Mouse (Mus musculus) limb, embryonic 14.5 days (tissue): ENCODE data around the gene Ythdc1. TPM values are rescaled to one million over a fixed set of nuclear protein-coding genes. Genes with fewer than 3 reads are reported as not detected.

Experiments
- ATAC-seq: fragments of 200-750 bp; cut with Nextera tagmentation; 2 replicates; pipeline ENCODE4 v1.8.0; 2017; ENCODE audit warnings: low read depth, moderate number of reproducible peaks, moderate TSS enrichment; ENCODE audit not compliant: low FRiP score
- DNase-seq: peaks from one replicate; pipeline ENCODE4 v3.0.0-alpha.2; 2015; ENCODE audit warnings: low spot score
- H3K27ac ChIP-seq: fragments of 300-500 bp; sonication (generic); replicated peaks from 2 replicates; pipeline ENCODE4 v1.5.1; 2014; ENCODE audit warnings: low read depth, mild to moderate bottlenecking, low read length, moderate library complexity, mixed read lengths
- H3K27me3 ChIP-seq: fragments of 300-500 bp; sonication (generic); 2 replicates; pipeline ENCODE4 v1.6.1; 2014; ENCODE audit warnings: low read length, mixed read lengths; ENCODE audit not compliant: control insufficient read depth, insufficient read depth
- H3K36me3 ChIP-seq: fragments of 300-500 bp; sonication (generic); 2 replicates; pipeline ENCODE4 v1.6.1; 2014; ENCODE audit warnings: mild to moderate bottlenecking, low read length, moderate library complexity, mixed read lengths; ENCODE audit not compliant: control insufficient read depth, insufficient read depth
- H3K4me1 ChIP-seq: fragments of 300-500 bp; sonication (generic); 2 replicates; pipeline ENCODE4 v1.6.1; 2014; ENCODE audit warnings: antibody characterized with exemption, low read length, mixed read lengths; ENCODE audit not compliant: control insufficient read depth, insufficient read depth
- H3K4me2 ChIP-seq: fragments of 300-500 bp; sonication (generic); replicated peaks from 2 replicates; pipeline ENCODE4 v1.6.1; 2014; ENCODE audit warnings: low read depth, mild to moderate bottlenecking, low read length, moderate library complexity; ENCODE audit not compliant: severe bottlenecking
- H3K4me3 ChIP-seq: fragments of 300-500 bp; sonication (generic); replicated peaks from 2 replicates; pipeline ENCODE4 v1.5.1; 2014; ENCODE audit warnings: low read length
- H3K9ac ChIP-seq: fragments of 300-500 bp; sonication (generic); 2 replicates; pipeline ENCODE4 v1.6.1; 2014; ENCODE audit warnings: mild to moderate bottlenecking, low read depth, low read length, moderate library complexity; ENCODE audit not compliant: severe bottlenecking
- H3K9me3 ChIP-seq: fragments of 300-500 bp; sonication (generic); 2 replicates; pipeline ENCODE4 v1.6.1; 2016; ENCODE audit warnings: low read length; ENCODE audit not compliant: control insufficient read depth
- POLR2A ChIP-seq: fragments of 200-500 bp; IDR thresholded peaks from 2 replicates; pipeline ENCODE4 v1.8.0; 2012; ENCODE audit warnings: inconsistent platforms, mild to moderate bottlenecking, moderate library complexity, borderline replicate concordance; ENCODE audit not compliant: insufficient read depth, insufficient read length; ENCODE audit errors: extremely low read depth
- WGBS: fragments of 180-500 bp; shearing (Covaris S2); extraction: QIAGEN DNeasy Blood & Tissue Kit; methylation state at CpG from one replicate; pipeline ENCODE4 v1.1.7; 2014; 5-methylcytosine and 5-hydroxymethylcytosine counted together
- polyA plus RNA-seq, 2 experiments: library from polyadenylated mRNA; depleted of rRNA in 1 of 2; stranded (reverse) in 1 of 2; unstranded in 1 of 2; fragments of >200 nt; fragmentation: Nextera tagmentation in 1 of 2; extraction: Ambion mirVana in 1 of 2; gene quantifications; 2 replicates each; pipeline versions ENCODE4 v1.2.1 to v1.2.3; 2012 to 2014

Gene Ythdc1
- polyA plus RNA-seq (2012; rRNA removed): 67.0 and 78.2 TPM in 2 replicates
- polyA plus RNA-seq (2014; fragmentation: Nextera tagmentation; extraction: Ambion mirVana): 45.7 and 51.1 TPM in 2 replicates

GRCm38 (mm10) chr5:86803962-86804940 lies at the start of gene Ythdc1:
Gene Ythdc1 (plus strand): TSS chr5:86804221.
- H3K9me3 ChIP-seq: no peaks in the 10 kb centered on the region
- TF ChIP-seq POLR2A: peak; percentile 93; the same call in 1 of the 2 replicates
- peak within 1 kb of the TSS; percentile 92 for H3K4me3 ChIP-seq
- no peaks in the 10 kb centered on the region for H3K27me3 ChIP-seq
- no peaks in the 10 kb centered on the region for H3K36me3 ChIP-seq
- peak; percentile 99 for ATAC-seq
- 0 out of 2 replicates have a peak, but pooled peaks cover 4% of the 10 kb centered on the region for H3K4me1 ChIP-seq
- H3K27ac ChIP-seq: peak within 1 kb of the TSS; percentile 99
- peak within 1 kb of the TSS; percentile 71 for H3K4me2 ChIP-seq
- peak within 1 kb of the TSS; percentile 99 for H3K9ac ChIP-seq
- peak; percentile 95 for DNase-seq
- WGBS: 2% methylated on average over 87 of the region's 111 CpGs

- Histone ChIP-seq H3K9ac (no peak overlapping the region), H3K9me3 (no peaks in the 10 kb centered on the region), H3K4me2 (no peak overlapping the region), H3K36me3 (no peaks in the 10 kb centered on the region), H3K27me3 (no peaks in the 10 kb centered on the region), H3K4me1 (no peaks in the 10 kb centered on the region), H3K27ac (no peak overlapping the region), H3K4me3 (no peak overlapping the region)
- DNase-seq: peak; percentile 68
- TF ChIP-seq POLR2A: no peak
- ATAC-seq: no peak
- 45% methylated on average over 3 of the region's 3 CpGs for WGBS
Measured at GRCm38 (mm10) chr5:86769015-86769658, 34.9 kb upstream of the Ythdc1 start.

GRCm38 (mm10) chr5:86771010-86771409 lies 33.0 kb upstream of the Ythdc1 start:
- Histone ChIP-seq H3K4me1 (no peaks in the 10 kb centered on the region), H3K27me3 (no peaks in the 10 kb centered on the region), H3K9ac (no peak overlapping the region), H3K4me3 (no peak overlapping the region), H3K27ac (no peak overlapping the region), H3K36me3 (no peaks in the 10 kb centered on the region), H3K4me2 (no peak overlapping the region), H3K9me3 (no peaks in the 10 kb centered on the region)
- ATAC-seq (no peak), DNase-seq (no peak)
- TF ChIP-seq POLR2A: no peak

GRCm38 (mm10) chr5:86776941-86777340 lies 27.1 kb upstream of the Ythdc1 start:
- H3K4me3 ChIP-seq: no peak overlapping the region
- no peaks in the 10 kb centered on the region for H3K9me3 ChIP-seq
- H3K4me1 ChIP-seq: no peaks in the 10 kb centered on the region
- no peak for TF ChIP-seq POLR2A
- ATAC-seq: no peak
- DNase-seq: no peak
- H3K4me2 ChIP-seq: no peak overlapping the region
- H3K36me3 ChIP-seq: no peaks in the 10 kb centered on the region
- H3K9ac ChIP-seq: no peak overlapping the region
- 80% methylated on average over 5 of the region's 5 CpGs for WGBS
- H3K27me3 ChIP-seq: no peaks in the 10 kb centered on the region
- H3K27ac ChIP-seq: no peak overlapping the region

GRCm38 (mm10) chr5:86778471-86778870 lies 25.6 kb upstream of the Ythdc1 start:
- ATAC-seq (no peak), DNase-seq (peak; percentile 35)
- H3K4me1 ChIP-seq: no peaks in the 10 kb centered on the region
- H3K27ac ChIP-seq: no peak overlapping the region
- H3K36me3 ChIP-seq: no peaks in the 10 kb centered on the region
- no peak for TF ChIP-seq POLR2A
- no peak overlapping the region for H3K9ac ChIP-seq
- 67% methylated on average over 1 of the region's 1 CpGs for WGBS
- H3K9me3 ChIP-seq: no peaks in the 10 kb centered on the region
- H3K4me3 ChIP-seq: no peak overlapping the region
- H3K4me2 ChIP-seq: no peak overlapping the region
- no peaks in the 10 kb centered on the region for H3K27me3 ChIP-seq
